Mouse (Mus musculus): ENCODE measurements around the gene Rab3b.

- TF ChIP-seq CTCF (IDR thresholded peaks at IDR 0.05), result no peak
- no peak for TF ChIP-seq EP300 (IDR thresholded peaks at IDR 0.05)
Measured at GRCm38 (mm10) chr4:108960619-108961460, 82.0 kb downstream of the Rab3b start.
